Mouse (Mus musculus): ENCODE results near the gene Stx11. TPM values are rescaled to one million over a fixed set of nuclear protein-coding genes. Genes with fewer than 3 reads are reported as not detected.

The Stx11 gene
- polyA plus RNA-seq (2015; fragmentation: Nextera tagmentation; extraction: Ambion mirVana), result 6.7 and 8.6 TPM in 2 replicates

DNA sequence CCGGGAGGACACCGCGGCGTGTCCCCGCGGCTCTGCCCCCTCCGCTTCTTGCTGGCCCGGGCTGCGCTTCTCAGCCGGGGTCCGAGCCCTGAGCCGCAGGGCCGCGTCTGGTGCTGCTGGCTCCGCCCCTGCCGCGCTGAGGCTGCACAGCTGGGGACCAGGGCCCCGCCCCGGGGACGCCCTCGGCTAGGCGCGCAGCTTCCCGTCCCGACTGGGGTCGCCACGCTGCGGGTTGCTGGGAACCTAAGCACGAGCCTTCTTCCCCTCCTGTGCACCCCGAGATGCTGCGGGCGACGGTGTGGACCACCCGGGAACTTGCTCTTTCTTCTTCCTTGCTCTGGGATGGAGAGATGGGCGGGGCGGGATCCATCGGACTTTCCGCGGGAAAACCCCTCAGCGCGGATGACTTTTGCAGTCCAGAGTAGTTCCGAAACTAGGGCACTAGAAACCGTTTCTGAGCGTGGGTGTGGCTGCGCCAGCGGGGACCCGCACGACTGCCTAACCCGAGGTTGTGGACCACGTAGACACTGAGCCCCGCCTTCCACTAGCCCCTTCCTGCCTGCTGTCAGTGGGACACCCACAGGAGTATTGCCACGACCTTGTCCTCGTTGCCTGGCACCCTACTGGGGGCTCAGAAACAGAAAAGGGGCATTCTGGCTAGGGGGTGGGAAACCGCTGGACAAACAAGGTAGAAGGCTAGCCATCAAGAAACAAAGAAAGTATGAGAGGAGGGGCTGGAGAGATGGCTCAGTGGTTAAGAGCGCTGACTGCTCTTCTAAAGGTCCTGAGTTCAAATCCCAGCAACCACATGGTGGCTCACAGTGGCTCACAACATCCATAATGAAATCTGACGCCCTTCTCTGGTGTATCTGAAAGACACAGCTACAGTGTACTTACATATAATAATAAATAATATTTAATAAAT, at the start of gene Stx11:
Gene Stx11, minus strand, starts transcription at position 148 of the 925 bp plus-strand sequence.

DNA sequence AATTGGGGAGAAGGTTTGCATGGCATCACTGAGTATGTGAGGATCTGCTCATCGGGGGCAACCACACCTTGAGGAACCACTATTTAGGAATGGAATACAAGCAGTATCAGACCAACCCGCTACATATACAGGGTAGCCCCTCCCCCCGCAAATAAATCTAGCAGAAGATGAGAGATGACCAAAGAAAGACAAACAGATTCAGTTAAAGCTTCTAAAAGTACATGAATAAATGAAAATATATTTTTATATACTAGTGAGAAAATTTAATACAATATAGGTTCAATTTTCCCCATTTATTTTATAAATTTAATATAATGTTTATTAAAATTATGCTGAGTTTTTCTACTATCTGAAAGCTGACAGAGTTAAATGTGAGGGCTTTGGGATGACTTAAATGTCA, 40.9 kb upstream of the Stx11 start, which contains the start of gene Sf3b5:
Gene Sf3b5, plus strand, starts transcription at position 301 of the 400 bp plus-strand sequence.

Other genes with a start within 250 kb of the Stx11 start
- 36.7 and 54.8 TPM in 2 replicates for gene Utrn, start 94.9 kb downstream of the Stx11 start, polyA plus RNA-seq (2015; fragmentation: Nextera tagmentation; extraction: Ambion mirVana)
- 39.3 and 40.6 TPM in 2 replicates for gene Sf3b5, start 41.0 kb upstream of the Stx11 start, polyA plus RNA-seq (2015; fragmentation: Nextera tagmentation; extraction: Ambion mirVana)
- 95.8 and 167 TPM in 2 replicates for gene Plagl1, start 96.2 kb upstream of the Stx11 start, polyA plus RNA-seq (2015; fragmentation: Nextera tagmentation; extraction: Ambion mirVana)
- not detected in 2 replicates for gene Zc2hc1b, start 213.7 kb upstream of the Stx11 start, polyA plus RNA-seq (2015; fragmentation: Nextera tagmentation; extraction: Ambion mirVana)
- gene Ltv1, start 228.9 kb upstream of the Stx11 start, polyA plus RNA-seq (2015; fragmentation: Nextera tagmentation; extraction: Ambion mirVana), result 30.7 and 37.9 TPM in 2 replicates

Data from adrenal gland, postnatal 0 days (tissue).